Mouse (Mus musculus) midbrain, embryonic 11.5 days (tissue): ENCODE measurements around the gene G3bp2. TPM values are rescaled to one million over a fixed set of nuclear protein-coding genes. Genes with fewer than 3 reads are reported as not detected.

Experiments used
- ATAC-seq: fragments of 200-750 bp; cut with Nextera tagmentation; 2 replicates; pipeline ENCODE4 v1.8.0; 2017; ENCODE audit warnings: moderate TSS enrichment, moderate library complexity; ENCODE audit not compliant: low FRiP score
- DNase-seq: peaks from one replicate; pipeline ENCODE4 v3.0.0; 2015; ENCODE audit warnings: low spot score; ENCODE audit errors: missing footprints
- H3K27ac ChIP-seq: fragments of 300-500 bp; sonication (generic); 2 replicates; pipeline ENCODE4 v1.5.1; 2014; ENCODE audit warnings: low read depth, low read length
- H3K27me3 ChIP-seq: fragments of 300-500 bp; sonication (generic); 2 replicates; pipeline ENCODE4 v1.6.1; 2014; ENCODE audit warnings: mild to moderate bottlenecking, low read length, moderate library complexity, mixed read lengths; ENCODE audit not compliant: control insufficient read depth, insufficient read depth
- H3K36me3 ChIP-seq: fragments of 300-500 bp; sonication (generic); 2 replicates; pipeline ENCODE4 v1.6.1; 2014; ENCODE audit warnings: mild to moderate bottlenecking, low read length, moderate library complexity, mixed read lengths; ENCODE audit not compliant: control insufficient read depth, insufficient read depth
- H3K4me1 ChIP-seq: fragments of 300-500 bp; sonication (generic); 2 replicates; pipeline ENCODE4 v1.6.1; 2014; ENCODE audit warnings: low read length; ENCODE audit not compliant: control insufficient read depth, insufficient read depth
- H3K4me2 ChIP-seq: fragments of 300-500 bp; sonication (generic); 2 replicates; pipeline ENCODE4 v1.6.1; 2014; ENCODE audit warnings: mild to moderate bottlenecking, moderate library complexity
- H3K4me3 ChIP-seq: fragments of 300-500 bp; sonication (generic); 2 replicates; pipeline ENCODE4 v1.5.1; 2014; ENCODE audit warnings: low read depth, low read length
- H3K9ac ChIP-seq: fragments of 300-500 bp; sonication (generic); 2 replicates; pipeline ENCODE4 v1.6.1; 2014; ENCODE audit warnings: low read length
- H3K9me3 ChIP-seq: fragments of 300-500 bp; sonication (generic); 2 replicates; pipeline ENCODE4 v1.6.1; 2016; ENCODE audit warnings: low read length; ENCODE audit not compliant: control insufficient read depth
- WGBS: fragments of 180-500 bp; shearing (Covaris S2); extraction: QIAGEN DNeasy Blood & Tissue Kit; methylation state at CpG from one replicate; pipeline ENCODE4 v1.1.7; 2014; 5-methylcytosine and 5-hydroxymethylcytosine counted together
- polyA plus RNA-seq: library from polyadenylated mRNA; unstranded; fragments of >200 nt; fragmentation: Nextera tagmentation; extraction: Ambion mirVana; gene quantifications from 2 replicates; pipeline ENCODE4 v1.2.1, GENCODE M21; 2014

Gene G3bp2
- polyA plus RNA-seq, 1 experiment from 2014 or later, result 292 TPM

DNA sequence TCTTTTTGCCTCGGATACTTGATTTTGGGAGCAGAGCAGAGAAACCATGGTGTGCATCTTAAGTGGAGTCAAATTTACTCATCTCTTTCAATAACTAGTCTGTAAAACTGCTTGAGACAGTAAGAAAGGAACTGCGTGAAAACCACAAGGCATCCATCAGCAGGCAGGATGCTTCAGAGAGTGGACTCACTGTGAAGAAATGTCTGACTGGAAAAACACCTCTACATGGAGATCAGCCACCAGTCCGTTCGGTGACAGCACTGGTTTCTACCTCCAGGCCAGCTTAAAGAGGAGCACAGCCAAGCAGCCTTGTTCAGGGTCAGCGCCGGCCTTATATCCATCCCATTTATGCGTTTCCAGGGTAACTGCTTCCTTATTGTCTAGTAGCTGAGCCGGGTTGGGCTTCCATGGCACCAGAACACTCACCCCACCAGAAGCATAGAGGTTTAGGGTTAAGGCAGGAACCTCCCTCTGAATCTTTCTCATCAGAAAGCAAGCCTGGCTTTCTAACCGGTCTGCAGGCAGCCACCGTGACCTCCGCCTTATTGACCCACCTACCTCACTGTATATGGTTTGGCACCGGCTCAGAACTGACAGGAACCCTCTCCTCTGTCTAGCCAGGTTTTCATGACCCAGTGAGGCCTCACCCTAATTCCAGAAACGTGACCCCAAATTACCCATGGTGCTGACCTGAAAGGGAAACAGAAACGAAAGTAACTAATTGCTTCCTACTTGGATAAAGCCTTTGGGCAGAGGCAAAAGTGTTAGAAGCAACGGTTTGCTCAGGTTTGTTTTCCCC is 9.9 kb upstream of the G3bp2 start:
- Histone ChIP-seq H3K4me3 (no peak overlapping the region), H3K4me2 (no peak overlapping the region), H3K9me3 (no peaks in the 10 kb centered on the region), H3K36me3 (no peaks in the 10 kb centered on the region), H3K4me1 (peaks cover 10% of the 10 kb centered on the region), H3K27me3 (no peaks in the 10 kb centered on the region), H3K9ac (peak overlapping the region; percentile 9; the same call in 1 of the 2 replicates), H3K27ac (no peak overlapping the region)
- 0 out of 2 replicates have a peak, but pooled peaks have one; percentile 11 for ATAC-seq
- WGBS, result 41% methylated on average over 15 of the region's 15 CpGs
- no peak for DNase-seq

DNA sequence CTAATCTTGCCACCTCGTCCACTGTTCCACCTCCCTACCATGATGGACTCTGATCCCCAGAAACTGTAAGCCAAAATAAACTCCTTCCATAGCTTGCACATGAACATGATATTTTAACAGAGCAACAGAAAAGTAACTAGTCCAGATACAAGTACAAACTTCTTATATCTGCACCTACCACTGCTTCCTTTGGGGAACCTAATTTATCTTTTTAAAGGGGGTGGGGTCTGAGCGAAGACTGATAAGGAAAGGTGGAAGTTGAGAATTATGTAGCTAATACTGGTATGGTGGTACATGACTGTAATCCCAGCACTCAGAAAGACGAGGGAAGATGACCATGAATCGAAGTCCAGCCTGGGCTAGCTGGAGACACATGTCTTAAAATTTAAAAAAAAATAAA is 4.0 kb upstream of the G3bp2 start:
- H3K27ac ChIP-seq, result no peak overlapping the region
- H3K9me3 ChIP-seq, result no peaks in the 10 kb centered on the region
- no peak for DNase-seq
- H3K4me1 ChIP-seq, result no peaks in the 10 kb centered on the region
- no peaks in the 10 kb centered on the region for H3K36me3 ChIP-seq
- ATAC-seq, result no peak
- no peaks in the 10 kb centered on the region for H3K27me3 ChIP-seq
- no peak overlapping the region for H3K4me2 ChIP-seq
- H3K4me3 ChIP-seq, result no peak overlapping the region
- H3K9ac ChIP-seq, result no peak overlapping the region
- WGBS, result 91% methylated on average over 4 of the region's 4 CpGs

DNA sequence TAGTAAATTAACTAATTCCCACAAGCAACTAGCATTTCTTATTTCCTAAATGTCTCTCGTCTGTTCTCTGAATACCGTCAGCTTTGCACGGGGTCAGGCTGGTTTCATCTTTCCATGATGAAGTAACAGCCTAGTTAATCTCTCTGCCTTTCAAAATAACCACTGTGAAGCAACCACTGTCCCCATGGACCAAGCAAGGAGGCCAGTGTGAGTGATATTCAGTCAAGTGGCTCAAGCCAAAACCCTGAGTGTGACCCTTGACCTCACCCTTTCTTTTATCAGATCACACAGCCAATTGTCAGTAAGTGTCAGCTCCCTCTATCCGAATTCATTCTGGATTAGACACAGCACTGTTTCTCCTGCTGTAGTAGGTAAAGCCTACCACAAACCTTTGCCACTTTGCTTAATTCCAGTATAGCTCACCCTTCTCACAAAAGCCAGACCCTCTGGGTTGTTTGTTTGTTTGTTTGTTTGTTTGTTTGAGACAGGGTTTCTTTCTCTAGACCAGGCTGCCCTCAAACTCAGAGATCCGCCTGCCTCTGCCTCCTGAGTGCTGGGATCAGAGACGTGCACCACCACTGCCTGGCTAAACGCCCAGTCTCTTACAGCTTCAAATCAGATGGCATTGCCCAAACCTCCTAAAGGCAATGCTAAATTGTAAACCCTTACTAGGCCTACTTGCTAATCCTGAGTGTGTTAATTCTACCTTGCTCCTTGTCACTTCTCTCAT is 2.5 kb upstream of the G3bp2 start:
- Histone ChIP-seq H3K4me2 (no peak overlapping the region), H3K27me3 (no peaks in the 10 kb centered on the region), H3K9me3 (no peaks in the 10 kb centered on the region), H3K4me1 (peaks cover 11% of the 10 kb centered on the region), H3K9ac (no peak overlapping the region), H3K27ac (no peak overlapping the region), H3K4me3 (no peak overlapping the region), H3K36me3 (no peaks in the 10 kb centered on the region)
- ATAC-seq, result no peak
- WGBS, result 81% methylated on average over 7 of the region's 7 CpGs
- DNase-seq, result no peak

DNA sequence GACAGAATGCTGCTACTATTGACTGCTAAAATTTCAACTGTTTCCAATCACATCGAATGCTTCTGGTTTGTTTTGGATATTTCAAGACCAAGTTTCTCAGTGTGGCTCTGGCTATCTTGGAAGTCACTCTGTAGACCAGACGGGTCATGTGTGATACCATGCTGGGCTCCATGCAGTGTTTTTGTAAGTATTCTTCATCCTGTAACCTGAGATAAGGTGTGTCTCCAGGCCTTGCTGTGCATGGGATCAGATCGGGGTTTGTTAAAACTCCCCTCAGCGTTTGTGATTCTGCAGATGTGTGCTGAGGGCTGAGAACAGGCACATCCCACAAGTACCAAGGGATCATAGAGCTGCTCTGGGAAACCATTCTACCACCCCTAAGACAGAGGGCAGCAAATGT is 1.7 kb upstream of the G3bp2 start:
- no peak for ATAC-seq
- Histone ChIP-seq H3K36me3 (no peaks in the 10 kb centered on the region), H3K4me2 (no peak overlapping the region), H3K4me1 (peaks cover 11% of the 10 kb centered on the region), H3K9me3 (no peaks in the 10 kb centered on the region), H3K4me3 (no peak overlapping the region), H3K27me3 (no peaks in the 10 kb centered on the region), H3K27ac (no peak overlapping the region), H3K9ac (no peak overlapping the region)
- DNase-seq, result no peak
- WGBS, result 70% methylated on average over 4 of the region's 4 CpGs

DNA sequence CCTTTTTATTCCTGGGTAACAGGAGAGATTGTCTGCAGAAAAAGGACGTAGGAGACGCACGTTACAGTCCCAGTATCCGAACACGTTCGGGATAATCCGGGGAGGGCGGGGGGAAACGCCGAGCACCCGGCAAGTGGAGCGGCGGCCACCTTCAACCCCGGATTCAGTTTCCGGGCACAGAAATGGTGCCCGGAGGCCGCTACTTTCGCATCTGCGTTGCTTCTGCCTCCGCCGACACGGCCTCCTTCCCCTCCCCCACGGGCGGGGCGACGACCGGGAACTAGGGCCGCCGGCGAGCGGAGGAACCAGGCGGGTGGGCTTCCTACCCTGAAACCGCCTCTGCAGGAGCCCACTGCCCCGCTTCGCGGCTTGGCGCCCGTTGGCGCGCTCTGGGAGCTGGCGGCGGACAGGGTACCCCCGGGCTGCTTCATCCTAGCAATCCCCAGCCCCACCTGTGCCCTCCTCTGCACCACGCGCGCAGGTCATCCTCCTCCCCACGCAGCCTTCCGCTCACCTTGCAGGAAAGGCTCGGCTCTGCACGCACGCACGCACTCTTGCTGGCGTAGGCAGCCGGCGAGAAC is 608 bp downstream of the G3bp2 start:
- Histone ChIP-seq H3K9me3 (no peaks in the 10 kb centered on the region), H3K36me3 (no peaks in the 10 kb centered on the region), H3K4me3 (peak overlapping the region; percentile 96), H3K27ac (peak overlapping the region; percentile 98), H3K4me1 (peaks cover 11% of the 10 kb centered on the region), H3K9ac (peak overlapping the region; percentile 98), H3K4me2 (peak overlapping the region; percentile 81), H3K27me3 (no peaks in the 10 kb centered on the region)
- DNase-seq (peak; percentile 95), ATAC-seq (peak; percentile 76; the same call in 1 of the 2 replicates)
- WGBS, result 1% methylated on average over 55 of the region's 55 CpGs

DNA sequence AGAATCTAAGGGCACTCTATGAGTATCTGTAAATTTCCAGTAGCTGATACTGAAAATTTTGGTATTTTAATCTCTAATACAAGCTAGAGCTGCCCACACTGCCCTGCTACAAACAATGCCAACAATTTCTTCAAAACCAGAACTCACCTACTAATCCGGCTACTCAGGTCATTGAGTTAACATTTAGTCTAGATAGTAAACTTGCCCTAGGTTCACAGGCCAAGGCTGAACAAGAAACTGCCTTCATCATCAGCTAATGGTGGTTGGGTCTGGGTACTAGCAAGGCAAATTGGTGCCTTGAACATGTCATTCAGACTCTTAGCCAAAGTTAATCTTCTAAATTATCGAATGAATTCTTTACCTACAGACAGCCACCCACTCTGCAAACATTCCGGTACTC is 2.2 kb downstream of the G3bp2 start:
- H3K9ac ChIP-seq, result no peak overlapping the region
- no peak for ATAC-seq
- H3K27ac ChIP-seq, result no peak overlapping the region
- no peak for DNase-seq
- H3K4me3 ChIP-seq, result 0 out of 2 replicates have a peak overlapping the region, but pooled peaks have one; percentile 96
- H3K4me2 ChIP-seq, result peak overlapping the region; percentile 81
- 73% methylated on average over 3 of the region's 3 CpGs for WGBS
- no peaks in the 10 kb centered on the region for H3K27me3 ChIP-seq
- no peaks in the 10 kb centered on the region for H3K36me3 ChIP-seq
- no peaks in the 10 kb centered on the region for H3K9me3 ChIP-seq
- H3K4me1 ChIP-seq, result peaks cover 11% of the 10 kb centered on the region

DNA sequence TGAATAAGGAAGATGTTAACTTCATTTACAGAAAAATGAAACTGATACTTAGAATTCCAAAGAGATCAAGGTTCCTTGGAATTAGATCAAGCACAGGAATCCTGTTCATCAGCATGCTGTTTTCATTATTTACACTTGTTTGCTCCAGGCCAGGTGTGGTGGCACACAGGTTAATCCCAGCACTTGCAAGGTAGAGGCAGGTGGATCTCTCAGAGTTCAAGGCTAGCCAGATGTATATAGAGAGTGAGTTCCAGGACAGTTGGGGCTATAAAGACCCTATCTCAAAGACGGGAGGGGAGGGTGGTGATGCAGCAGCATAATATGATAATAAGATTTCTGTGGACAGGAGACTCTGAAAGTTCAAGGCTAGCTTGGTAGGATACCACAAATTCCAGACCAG is 3.1 kb downstream of the G3bp2 start:
- 78% methylated on average over 1 of the region's 1 CpGs for WGBS

DNA sequence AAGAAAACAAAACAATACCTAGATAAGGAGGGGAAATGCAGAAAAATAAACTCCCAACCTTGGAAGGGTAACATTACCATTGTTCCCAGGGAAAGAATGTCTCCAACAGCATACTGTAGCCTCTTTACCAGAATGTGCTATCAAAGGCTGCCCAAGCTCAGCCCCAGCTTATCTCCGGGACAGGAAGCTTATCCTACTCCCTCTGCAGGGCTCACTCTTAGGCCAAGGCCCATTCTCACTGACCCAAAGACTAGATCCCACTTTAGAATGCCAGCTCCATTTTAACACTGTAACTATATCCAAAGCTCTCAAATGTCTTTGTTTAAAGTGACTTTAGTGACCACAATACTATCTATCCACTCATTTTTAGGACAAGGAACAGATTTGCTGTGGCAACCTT is 4.2 kb downstream of the G3bp2 start:
- H3K4me3 ChIP-seq, result no peak overlapping the region
- H3K9ac ChIP-seq, result no peak overlapping the region
- 82% methylated on average over 1 of the region's 1 CpGs for WGBS
- no peaks in the 10 kb centered on the region for H3K9me3 ChIP-seq
- ATAC-seq (no peak), DNase-seq (no peak)
- H3K4me1 ChIP-seq, result peaks cover 11% of the 10 kb centered on the region
- H3K36me3 ChIP-seq, result no peaks in the 10 kb centered on the region
- no peak overlapping the region for H3K4me2 ChIP-seq
- no peaks in the 10 kb centered on the region for H3K27me3 ChIP-seq
- H3K27ac ChIP-seq, result no peak overlapping the region

More for the DNA sequence above, 3.1 kb downstream of the G3bp2 start:
- H3K4me2 ChIP-seq, result no peak overlapping the region
- ATAC-seq (no peak), DNase-seq (no peak)
- H3K27ac ChIP-seq, result no peak overlapping the region
- H3K4me1 ChIP-seq, result peaks cover 11% of the 10 kb centered on the region
- no peak overlapping the region for H3K4me3 ChIP-seq
- H3K27me3 ChIP-seq, result no peaks in the 10 kb centered on the region
- H3K36me3 ChIP-seq, result no peaks in the 10 kb centered on the region
- H3K9me3 ChIP-seq, result no peaks in the 10 kb centered on the region
- H3K9ac ChIP-seq, result no peak overlapping the region

DNA sequence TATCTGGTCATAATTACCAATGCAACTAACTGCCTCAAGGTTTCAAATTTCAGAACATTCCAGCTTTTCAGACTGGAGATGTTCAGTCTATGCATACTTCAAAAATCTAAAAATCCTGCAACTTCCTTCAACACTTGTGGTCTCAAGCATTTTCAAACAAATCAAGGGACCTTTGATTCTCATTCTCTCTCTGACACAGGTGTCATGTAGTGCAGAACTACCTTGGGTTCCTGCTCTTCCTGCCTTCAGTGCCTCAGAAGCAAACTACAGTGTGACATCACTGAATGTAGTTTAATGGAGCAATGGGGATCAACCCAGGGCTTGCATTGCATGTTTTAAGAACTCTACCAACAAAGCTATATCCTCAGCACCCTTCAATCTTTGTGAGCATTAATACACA is 4.8 kb downstream of the G3bp2 start:
- Histone ChIP-seq H3K4me1 (peaks cover 11% of the 10 kb centered on the region), H3K4me2 (no peak overlapping the region), H3K4me3 (no peak overlapping the region), H3K36me3 (no peaks in the 10 kb centered on the region), H3K9ac (no peak overlapping the region), H3K27me3 (no peaks in the 10 kb centered on the region), H3K9me3 (no peaks in the 10 kb centered on the region), H3K27ac (no peak overlapping the region)
- no peak for ATAC-seq
- peak; percentile 61 for DNase-seq
